Mouse (Mus musculus): Measurements from ENCODE around the gene Cstad. TPM values are rescaled to one million over a fixed set of nuclear protein-coding genes. Genes with fewer than 3 reads are reported as not detected.

The Cstad gene
- total RNA-seq, 1 experiment: 0.54 TPM

GRCm38 (mm10) chr2:30605762-30606051 is 10.9 kb downstream of the Cstad start:
- in situ Hi-C loops (cut with MboI; ENCODE audit: low sequenced_read_pairs in 2 of 2, unreplicated experiment in 2 of 2): no loop called here
- no peak for DNase-seq (ENCODE audit: low read depth, low spot score)
- peaks cover 12 to 34% of the 10 kb centered on the region in 2 experiments; a peak in 3 of 4 replicates for H3K4me1 ChIP-seq (ENCODE audit: control insufficient read depth in 2 of 2, insufficient read depth in 2 of 2, low read length in 2 of 2, poor library complexity in 1 of 2)
- no peak overlapping the region for H3K4me3 ChIP-seq (ENCODE audit: insufficient read depth in 1 of 2, low read depth in 1 of 2, low read length in 2 of 2, poor library complexity in 1 of 2, severe bottlenecking in 1 of 2)
- TF ChIP-seq ZC3H11A (IDR thresholded peaks at IDR 0.05; ENCODE audit: borderline replicate concordance, low read depth, low read length) (no peak), ZNF384 (IDR thresholded peaks at IDR 0.05; ENCODE audit: low read depth, low read length) (no peak), HCFC1 (IDR thresholded peaks at IDR 0.05; ENCODE audit: borderline replicate concordance, insufficient read depth, low read length) (no peak), MAFK (IDR thresholded peaks at IDR 0.05; ENCODE audit: insufficient read depth, low read depth, low read length) (no peak), CHD2 (IDR thresholded peaks at IDR 0.05; ENCODE audit: low read depth, low read length) (no peak)
- H3K36me3 ChIP-seq (ENCODE audit: control insufficient read depth, insufficient read depth, low read length, poor library complexity, severe bottlenecking): no peaks in the 10 kb centered on the region
- no peak overlapping the region for H3K27ac ChIP-seq (ENCODE audit: insufficient read depth, low read depth, low read length, poor library complexity, severe bottlenecking)
- H3K9me3 ChIP-seq (ENCODE audit: control insufficient read depth, insufficient read depth, low read depth, low read length): no peaks in the 10 kb centered on the region
- H3K9ac ChIP-seq (ENCODE audit: insufficient read depth, low read depth, low read length, poor library complexity, severe bottlenecking): no peak overlapping the region

- peaks cover 12 to 27% of the 10 kb centered on the region in 2 experiments; a peak in 3 of 4 replicates for H3K4me1 ChIP-seq (ENCODE audit: control insufficient read depth in 2 of 2, insufficient read depth in 2 of 2, low read length in 2 of 2, poor library complexity in 1 of 2)
- no peak overlapping the region for H3K4me3 ChIP-seq (ENCODE audit: insufficient read depth in 1 of 2, low read depth in 1 of 2, low read length in 2 of 2, poor library complexity in 1 of 2, severe bottlenecking in 1 of 2)
- no peak overlapping the region for H3K9ac ChIP-seq (ENCODE audit: insufficient read depth, low read depth, low read length, poor library complexity, severe bottlenecking)
- no peaks in the 10 kb centered on the region for H3K36me3 ChIP-seq (ENCODE audit: control insufficient read depth, insufficient read depth, low read length, poor library complexity, severe bottlenecking)
- in situ Hi-C loops (cut with MboI; ENCODE audit: low sequenced_read_pairs in 2 of 2, unreplicated experiment in 2 of 2): no loop called here
- no peaks in the 10 kb centered on the region for H3K9me3 ChIP-seq (ENCODE audit: control insufficient read depth, insufficient read depth, low read depth, low read length)
- no peak overlapping the region for H3K27ac ChIP-seq (ENCODE audit: insufficient read depth, low read depth, low read length, poor library complexity, severe bottlenecking)
- DNase-seq (ENCODE audit: low read depth, low spot score): no peak
- no peak for TF ChIP-seq ZC3H11A (IDR thresholded peaks at IDR 0.05; ENCODE audit: borderline replicate concordance, low read depth, low read length)
- TF ChIP-seq MAFK (IDR thresholded peaks at IDR 0.05; ENCODE audit: insufficient read depth, low read depth, low read length): no peak
- no peak for TF ChIP-seq ZNF384 (IDR thresholded peaks at IDR 0.05; ENCODE audit: low read depth, low read length)
- no peak for TF ChIP-seq CHD2 (IDR thresholded peaks at IDR 0.05; ENCODE audit: low read depth, low read length)
- no peak for TF ChIP-seq HCFC1 (IDR thresholded peaks at IDR 0.05; ENCODE audit: borderline replicate concordance, insufficient read depth, low read length)
Measured at GRCm38 (mm10) chr2:30606621-30607052, 11.8 kb downstream of the Cstad start.

GRCm38 (mm10) chr2:30607941-30608340 is 13.1 kb downstream of the Cstad start:
- peaks cover 12 to 26% of the 10 kb centered on the region in 2 experiments; a peak in 3 of 4 replicates for H3K4me1 ChIP-seq (ENCODE audit: control insufficient read depth in 2 of 2, insufficient read depth in 2 of 2, low read length in 2 of 2, poor library complexity in 1 of 2)
- H3K36me3 ChIP-seq (ENCODE audit: control insufficient read depth, insufficient read depth, low read length, poor library complexity, severe bottlenecking): no peaks in the 10 kb centered on the region
- no peak for TF ChIP-seq ZNF384 (IDR thresholded peaks at IDR 0.05; ENCODE audit: low read depth, low read length)
- H3K9ac ChIP-seq (ENCODE audit: insufficient read depth, low read depth, low read length, poor library complexity, severe bottlenecking): no peak overlapping the region
- H3K9me3 ChIP-seq (ENCODE audit: control insufficient read depth, insufficient read depth, low read depth, low read length): no peaks in the 10 kb centered on the region
- no peak overlapping the region for H3K27ac ChIP-seq (ENCODE audit: insufficient read depth, low read depth, low read length, poor library complexity, severe bottlenecking)
- in situ Hi-C loops (cut with MboI; ENCODE audit: low sequenced_read_pairs in 2 of 2, unreplicated experiment in 2 of 2): no loop called here
- DNase-seq (ENCODE audit: low read depth, low spot score): no peak
- no peak overlapping the region for H3K4me3 ChIP-seq (ENCODE audit: insufficient read depth in 1 of 2, low read depth in 1 of 2, low read length in 2 of 2, poor library complexity in 1 of 2, severe bottlenecking in 1 of 2)

GRCm38 (mm10) chr2:30608690-30609201 is 13.9 kb downstream of the Cstad start:
- TF ChIP-seq ZNF384 (IDR thresholded peaks at IDR 0.05; ENCODE audit: low read depth, low read length) (no peak), ZC3H11A (IDR thresholded peaks at IDR 0.05; ENCODE audit: borderline replicate concordance, low read depth, low read length) (no peak), MAFK (IDR thresholded peaks at IDR 0.05; ENCODE audit: insufficient read depth, low read depth, low read length) (no peak), CHD2 (IDR thresholded peaks at IDR 0.05; ENCODE audit: low read depth, low read length) (no peak), HCFC1 (IDR thresholded peaks at IDR 0.05; ENCODE audit: borderline replicate concordance, insufficient read depth, low read length) (no peak)
- in situ Hi-C loops (cut with MboI; ENCODE audit: low sequenced_read_pairs in 2 of 2, unreplicated experiment in 2 of 2): no loop called here
- no peak overlapping the region for H3K4me3 ChIP-seq (ENCODE audit: insufficient read depth in 1 of 2, low read depth in 1 of 2, low read length in 2 of 2, poor library complexity in 1 of 2, severe bottlenecking in 1 of 2)
- H3K27ac ChIP-seq (ENCODE audit: insufficient read depth, low read depth, low read length, poor library complexity, severe bottlenecking): no peak overlapping the region
- DNase-seq (ENCODE audit: low read depth, low spot score): no peak
- peaks cover 12 to 26% of the 10 kb centered on the region in 2 experiments; a peak in 3 of 4 replicates for H3K4me1 ChIP-seq (ENCODE audit: control insufficient read depth in 2 of 2, insufficient read depth in 2 of 2, low read length in 2 of 2, poor library complexity in 1 of 2)
- no peaks in the 10 kb centered on the region for H3K9me3 ChIP-seq (ENCODE audit: control insufficient read depth, insufficient read depth, low read depth, low read length)
- no peak overlapping the region for H3K9ac ChIP-seq (ENCODE audit: insufficient read depth, low read depth, low read length, poor library complexity, severe bottlenecking)
- H3K36me3 ChIP-seq (ENCODE audit: control insufficient read depth, insufficient read depth, low read length, poor library complexity, severe bottlenecking): no peaks in the 10 kb centered on the region

- Histone ChIP-seq H3K27ac (ENCODE audit: insufficient read depth, low read depth, low read length, poor library complexity, severe bottlenecking) (no peak overlapping the region), H3K36me3 (ENCODE audit: control insufficient read depth, insufficient read depth, low read length, poor library complexity, severe bottlenecking) (no peaks in the 10 kb centered on the region), H3K9me3 (ENCODE audit: control insufficient read depth, insufficient read depth, low read depth, low read length) (no peaks in the 10 kb centered on the region), H3K4me3 (ENCODE audit: insufficient read depth in 1 of 2, low read depth in 1 of 2, low read length in 2 of 2, poor library complexity in 1 of 2, severe bottlenecking in 1 of 2) (0 out of 4 replicates have a peak overlapping the region, but pooled peaks of 1 of the 2 experiments have one; percentile 3), H3K9ac (ENCODE audit: insufficient read depth, low read depth, low read length, poor library complexity, severe bottlenecking) (no peak overlapping the region), H3K4me1 (ENCODE audit: control insufficient read depth in 2 of 2, insufficient read depth in 2 of 2, low read length in 2 of 2, poor library complexity in 1 of 2) (no peaks in the 10 kb centered on the region)
- in situ Hi-C loops (cut with MboI; ENCODE audit: low sequenced_read_pairs in 2 of 2, unreplicated experiment in 2 of 2): no loop called here
- TF ChIP-seq ZC3H11A (IDR thresholded peaks at IDR 0.05; ENCODE audit: borderline replicate concordance, low read depth, low read length) (no peak), MAFK (IDR thresholded peaks at IDR 0.05; ENCODE audit: insufficient read depth, low read depth, low read length) (no peak), ZNF384 (IDR thresholded peaks at IDR 0.05; ENCODE audit: low read depth, low read length) (no peak), CHD2 (IDR thresholded peaks at IDR 0.05; ENCODE audit: low read depth, low read length) (no peak), HCFC1 (IDR thresholded peaks at IDR 0.05; ENCODE audit: borderline replicate concordance, insufficient read depth, low read length) (no peak)
- DNase-seq (ENCODE audit: low read depth, low spot score): no peak
Measured at GRCm38 (mm10) chr2:30613574-30613973, 18.7 kb downstream of the Cstad start.

Data from ES-E14 (cell line).